Mouse (Mus musculus) embryo, embryonic 10 days (tissue): ENCODE measurements around the gene Gm5936.
"Not testable (repeated sequence)": the region's sequence is repeated elsewhere in the genome, so short reads cannot be mapped to it uniquely, and the experiment has no call there.

Experiments used
- DNase-seq: peaks from one replicate; pipeline ENCODE4 v3.0.0-alpha.2; 2015; ENCODE audit warnings: low spot score

The Gm5936 gene

DNA sequence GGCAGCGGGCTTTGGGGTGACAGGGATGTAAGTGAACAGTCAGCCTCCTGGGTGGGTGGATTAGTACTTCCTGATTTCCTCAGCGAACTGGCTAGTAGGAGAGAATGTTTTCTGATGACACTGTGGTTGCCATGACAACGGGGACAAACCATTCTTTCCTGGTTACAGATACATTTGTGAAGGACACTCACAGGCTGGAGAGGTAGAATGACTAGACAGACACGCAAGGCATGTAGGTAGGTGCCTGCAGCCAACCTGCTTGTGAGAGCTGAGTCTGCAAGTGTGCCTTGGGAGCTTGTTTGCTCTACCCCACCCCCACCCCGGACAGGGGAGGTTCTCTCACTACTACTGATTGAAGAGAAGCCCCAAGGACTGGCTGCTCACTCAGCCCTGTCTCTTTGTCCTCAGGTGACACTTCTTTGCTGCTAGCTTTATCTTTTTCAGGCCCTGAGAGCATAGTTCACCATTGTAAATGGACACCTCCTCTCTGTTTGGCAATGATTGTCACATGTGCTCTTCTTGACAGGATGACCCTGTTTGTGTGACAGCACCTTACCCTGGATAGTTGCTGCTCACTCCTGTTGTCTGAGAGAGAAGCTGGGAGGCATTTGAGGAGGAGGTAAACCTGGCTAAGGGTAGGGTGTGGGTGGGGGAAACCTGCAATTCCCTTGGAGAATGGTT, at the start of gene Gm5936:
Gene Gm5936 (plus strand): TSS at position 355 of the 681 bp plus-strand sequence.
- DNase-seq: peak; percentile 5

DNA sequence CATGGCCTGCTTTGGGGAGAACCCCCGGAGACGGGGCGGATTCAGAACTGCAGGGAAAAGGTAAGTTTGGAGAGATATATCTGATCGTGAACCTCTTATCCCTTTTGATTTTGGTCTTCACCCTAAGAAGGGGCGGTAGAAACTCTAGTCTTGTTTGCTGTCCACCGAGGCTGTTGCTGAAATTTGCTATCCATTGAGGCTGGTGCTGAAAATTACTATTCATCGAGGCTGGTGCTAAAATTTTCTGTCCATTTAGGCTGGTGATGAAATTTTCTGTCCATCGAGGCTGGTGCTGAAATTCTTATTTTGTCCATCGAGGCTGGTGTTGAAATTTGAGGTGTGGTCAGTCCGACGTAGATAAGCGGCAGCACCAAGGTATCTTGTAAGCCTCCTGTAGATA, 19.1 kb downstream of the Gm5936 start:
- peak; percentile 6 for DNase-seq

DNA sequence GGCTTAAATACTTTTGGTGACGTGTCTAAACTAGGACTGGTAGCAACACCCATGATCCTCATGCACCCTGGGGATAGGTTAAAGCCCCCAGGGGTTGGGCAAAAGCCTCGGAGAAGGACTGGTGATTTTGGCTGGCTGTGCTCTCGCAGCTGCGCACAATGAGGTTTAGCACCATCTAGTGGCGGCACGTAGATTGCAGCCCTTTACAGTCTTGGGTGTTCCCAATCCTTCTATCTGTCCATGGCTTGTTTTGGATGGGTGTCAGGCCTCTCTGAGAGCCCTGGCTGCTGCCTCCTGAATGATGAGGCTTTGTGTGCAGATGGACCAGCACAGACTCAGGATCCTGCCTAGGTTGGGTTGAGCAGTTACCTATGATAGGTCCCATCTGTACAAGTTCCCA, 43.1 kb downstream of the Gm5936 start:
- not testable (repeated sequence) for DNase-seq
